Mouse (Mus musculus): ENCODE data around the gene 4632433K11Rik. TPM values are rescaled to one million over a fixed set of nuclear protein-coding genes. Genes with fewer than 3 reads are reported as not detected.

The 4632433K11Rik gene
- polyA plus RNA-seq, 1 experiment from 2014 or later: not detected

- Histone ChIP-seq H3K4me2 (ENCODE audit: low read length) (peak overlapping the region; percentile 66), H3K9me3 (ENCODE audit: control insufficient read depth, low read length) (no peaks in the 10 kb centered on the region), H3K9ac (ENCODE audit: low read length) (peak overlapping the region; percentile 95), H3K27me3 (replicated peaks; ENCODE audit: control insufficient read depth, insufficient read depth, low read length) (no peaks in the 10 kb centered on the region), H3K4me3 (ENCODE audit: low read depth, low read length) (peak overlapping the region; percentile 96), H3K27ac (ENCODE audit: low read depth) (no peak overlapping the region), H3K4me1 (replicated peaks; ENCODE audit: control insufficient read depth, insufficient read depth, low read length) (peaks cover 10% of the 10 kb centered on the region), H3K36me3 (ENCODE audit: control insufficient read depth, insufficient read depth, low read length) (peaks cover 62% of the 10 kb centered on the region)
- no peak for ATAC-seq (replicated peaks; ENCODE audit: low FRiP score, low TSS enrichment, low read depth)
- 68% methylated on average over 6 of the region's 6 CpGs for WGBS
- DNase-seq (ENCODE audit: low spot score): no peak
These were observed 47.3 kb downstream of the 4632433K11Rik start for GRCm38 (mm10) chr7:5081241-5081640.

- peaks cover 59% of the 10 kb centered on the region for H3K36me3 ChIP-seq (ENCODE audit: control insufficient read depth, insufficient read depth, low read length)
- H3K4me2 ChIP-seq (ENCODE audit: low read length): peak overlapping the region; percentile 66
- no peak overlapping the region for H3K4me3 ChIP-seq (ENCODE audit: low read depth, low read length)
- no peaks in the 10 kb centered on the region for H3K27me3 ChIP-seq (replicated peaks; ENCODE audit: control insufficient read depth, insufficient read depth, low read length)
- no peak overlapping the region for H3K27ac ChIP-seq (ENCODE audit: low read depth)
- ATAC-seq (replicated peaks; ENCODE audit: low FRiP score, low TSS enrichment, low read depth): no peak
- no peak overlapping the region for H3K9ac ChIP-seq (ENCODE audit: low read length)
- no peak for DNase-seq (ENCODE audit: low spot score)
- H3K4me1 ChIP-seq (replicated peaks; ENCODE audit: control insufficient read depth, insufficient read depth, low read length): peaks cover 10% of the 10 kb centered on the region
- no peaks in the 10 kb centered on the region for H3K9me3 ChIP-seq (ENCODE audit: control insufficient read depth, low read length)
- WGBS: 97% methylated on average over 2 of the region's 2 CpGs
These were observed 48.0 kb downstream of the 4632433K11Rik start for GRCm38 (mm10) chr7:5081939-5082338.

- WGBS: 89% methylated on average over 18 of the region's 18 CpGs
- H3K27me3 ChIP-seq (replicated peaks; ENCODE audit: control insufficient read depth, insufficient read depth, low read length): no peaks in the 10 kb centered on the region
- H3K9me3 ChIP-seq (ENCODE audit: control insufficient read depth, low read length): no peaks in the 10 kb centered on the region
- ATAC-seq (replicated peaks; ENCODE audit: low FRiP score, low TSS enrichment, low read depth) (no peak), DNase-seq (ENCODE audit: low spot score) (no peak)
- H3K4me3 ChIP-seq (ENCODE audit: low read depth, low read length): no peak overlapping the region
- no peak overlapping the region for H3K9ac ChIP-seq (ENCODE audit: low read length)
- no peak overlapping the region for H3K4me2 ChIP-seq (ENCODE audit: low read length)
- H3K27ac ChIP-seq (ENCODE audit: low read depth): no peak overlapping the region
- H3K36me3 ChIP-seq (ENCODE audit: control insufficient read depth, insufficient read depth, low read length): peaks cover 48% of the 10 kb centered on the region
- H3K4me1 ChIP-seq (replicated peaks; ENCODE audit: control insufficient read depth, insufficient read depth, low read length): peaks cover 10% of the 10 kb centered on the region
These were observed 49.6 kb downstream of the 4632433K11Rik start for GRCm38 (mm10) chr7:5083325-5084105.

Other genes starting within 250 kb of the 4632433K11Rik start
- 14.5 and 24.3 TPM in 2 replicates for gene Tmem238, start 244.5 kb upstream of the 4632433K11Rik start, polyA plus RNA-seq (2014; fragmentation: Nextera tagmentation; extraction: Ambion mirVana)
- gene Rpl28, start 241.2 kb upstream of the 4632433K11Rik start, polyA plus RNA-seq (2014; fragmentation: Nextera tagmentation; extraction: Ambion mirVana): 293 and 321 TPM in 2 replicates
- gene Ube2s, start 221.5 kb upstream of the 4632433K11Rik start, polyA plus RNA-seq (2014; fragmentation: Nextera tagmentation; extraction: Ambion mirVana): 354 and 371 TPM in 2 replicates
- 0.30 and 0.42 TPM in 2 replicates for gene Shisa7, start 189.4 kb upstream of the 4632433K11Rik start, polyA plus RNA-seq (2014; fragmentation: Nextera tagmentation; extraction: Ambion mirVana)
- 6.3 and 8.9 TPM in 2 replicates for gene Isoc2b, start 163.9 kb upstream of the 4632433K11Rik start, polyA plus RNA-seq (2014; fragmentation: Nextera tagmentation; extraction: Ambion mirVana)
- 0.96 and 1.0 TPM in 2 replicates for gene Isoc2a, start 157.0 kb upstream of the 4632433K11Rik start, polyA plus RNA-seq (2014; fragmentation: Nextera tagmentation; extraction: Ambion mirVana)
- gene Gm36210, start 127.6 kb upstream of the 4632433K11Rik start, polyA plus RNA-seq (2014; fragmentation: Nextera tagmentation; extraction: Ambion mirVana): not detected in 2 replicates
- gene Zfp628, start 118.9 kb upstream of the 4632433K11Rik start, polyA plus RNA-seq (2014; fragmentation: Nextera tagmentation; extraction: Ambion mirVana): 3.3 and 4.0 TPM in 2 replicates
- 3.1 and 3.3 TPM in 2 replicates for gene Nat14, start 112.1 kb upstream of the 4632433K11Rik start, polyA plus RNA-seq (2014; fragmentation: Nextera tagmentation; extraction: Ambion mirVana)
- gene Ssc5d, start 108.3 kb upstream of the 4632433K11Rik start, polyA plus RNA-seq (2014; fragmentation: Nextera tagmentation; extraction: Ambion mirVana): 3.7 and 4.0 TPM in 2 replicates
- gene Sbk2, start 69.7 kb upstream of the 4632433K11Rik start, polyA plus RNA-seq (2014; fragmentation: Nextera tagmentation; extraction: Ambion mirVana): 0.23 and 0.26 TPM in 2 replicates
- 0.16 TPM in 1 of 2 replicates, not detected in the other for gene Sbk3, start 63.0 kb upstream of the 4632433K11Rik start, polyA plus RNA-seq (2014; fragmentation: Nextera tagmentation; extraction: Ambion mirVana)
- gene Zfp579, start 38.0 kb upstream of the 4632433K11Rik start, polyA plus RNA-seq (2014; fragmentation: Nextera tagmentation; extraction: Ambion mirVana): 30.6 and 35.4 TPM in 2 replicates
- gene Zfp524, start 19.7 kb upstream of the 4632433K11Rik start, polyA plus RNA-seq (2014; fragmentation: Nextera tagmentation; extraction: Ambion mirVana): 15.7 and 16.0 TPM in 2 replicates
- 37.5 and 40.3 TPM in 2 replicates for gene Fiz1, start 19.4 kb upstream of the 4632433K11Rik start, polyA plus RNA-seq (2014; fragmentation: Nextera tagmentation; extraction: Ambion mirVana)
- gene Gm44973, start 18.6 kb upstream of the 4632433K11Rik start, polyA plus RNA-seq (2014; fragmentation: Nextera tagmentation; extraction: Ambion mirVana): 1.0 and 2.0 TPM in 2 replicates
- gene Zfp865, start 13.7 kb upstream of the 4632433K11Rik start, polyA plus RNA-seq (2014; fragmentation: Nextera tagmentation; extraction: Ambion mirVana): 6.2 and 7.2 TPM in 2 replicates
- gene Ccdc106, start 13.6 kb upstream of the 4632433K11Rik start, polyA plus RNA-seq (2014; fragmentation: Nextera tagmentation; extraction: Ambion mirVana): 15.1 and 17.1 TPM in 2 replicates
- gene Zfp784, start 4.3 kb downstream of the 4632433K11Rik start, polyA plus RNA-seq (2014; fragmentation: Nextera tagmentation; extraction: Ambion mirVana): 4.8 and 6.3 TPM in 2 replicates
- gene Zfp580, start 17.4 kb downstream of the 4632433K11Rik start, polyA plus RNA-seq (2014; fragmentation: Nextera tagmentation; extraction: Ambion mirVana): 38.3 and 40.1 TPM in 2 replicates
- gene U2af2, start 28.0 kb downstream of the 4632433K11Rik start, polyA plus RNA-seq (2014; fragmentation: Nextera tagmentation; extraction: Ambion mirVana): 129 and 133 TPM in 2 replicates
- gene Epn1, start 46.1 kb downstream of the 4632433K11Rik start, polyA plus RNA-seq (2014; fragmentation: Nextera tagmentation; extraction: Ambion mirVana): 57.8 and 65.1 TPM in 2 replicates
- not detected in 2 replicates for gene Rfpl4, start 82.8 kb downstream of the 4632433K11Rik start, polyA plus RNA-seq (2014; fragmentation: Nextera tagmentation; extraction: Ambion mirVana)
- gene Rasl2-9, start 91.8 kb downstream of the 4632433K11Rik start, polyA plus RNA-seq (2014; fragmentation: Nextera tagmentation; extraction: Ambion mirVana): 0.54 and 0.72 TPM in 2 replicates
- gene Vmn1r55, start 115.6 kb downstream of the 4632433K11Rik start, polyA plus RNA-seq (2014; fragmentation: Nextera tagmentation; extraction: Ambion mirVana): not detected in 2 replicates
- not detected in 2 replicates for gene Vmn1r56, start 162.6 kb downstream of the 4632433K11Rik start, polyA plus RNA-seq (2014; fragmentation: Nextera tagmentation; extraction: Ambion mirVana)
- not detected in 2 replicates for gene Vmn1r57, start 184.4 kb downstream of the 4632433K11Rik start, polyA plus RNA-seq (2014; fragmentation: Nextera tagmentation; extraction: Ambion mirVana)